Mouse (Mus musculus) adrenal gland, postnatal 10 days (tissue): ENCODE measurements around the gene Tcte3. TPM values are rescaled to one million over a fixed set of nuclear protein-coding genes. Genes with fewer than 3 reads are reported as not detected.
"Not testable (repeated sequence)": the region's sequence is repeated elsewhere in the genome, so short reads cannot be mapped to it uniquely, and the experiment has no call there.

Experiments used
- DNase-seq: peaks from one replicate; pipeline ENCODE4 v3.0.0; 2021; ENCODE audit warnings: mixed read lengths
- total RNA-seq, 2 experiments: library from RNA; stranded (reverse); gene quantifications; 2 replicates each; pipeline ENCODE4 v1.2.3; 2021

Tcte3 gene
- total RNA-seq, 2 experiments from 2014 or later, result 2.0 to 3.6 TPM

GRCm38 (mm10) chr17:15031414-15031813 is 9.9 kb downstream of the Tcte3 start:
- not testable (repeated sequence) for DNase-seq

- DNase-seq, result not testable (repeated sequence)
Observed at GRCm38 (mm10) chr17:15025513-15025912, 15.8 kb downstream of the Tcte3 start.

- DNase-seq, result not testable (repeated sequence)
Observed at GRCm38 (mm10) chr17:15024502-15025193, 16.6 kb downstream of the Tcte3 start.

- not testable (repeated sequence) for DNase-seq
Observed at GRCm38 (mm10) chr17:15023878-15024492, 17.3 kb downstream of the Tcte3 start.

- DNase-seq, result peak; percentile 13
Observed at GRCm38 (mm10) chr17:15021503-15022220, 19.6 kb downstream of the Tcte3 start.

- DNase-seq, result not testable (repeated sequence)
Observed at GRCm38 (mm10) chr17:15009706-15010413, 31.4 kb downstream of the Tcte3 start, which contains the start of gene Gm3435. TSS of gene Gm3435 (plus strand) at chr17:15010176.

- DNase-seq, result not testable (repeated sequence)
Observed at GRCm38 (mm10) chr17:15009088-15009487, 32.2 kb downstream of the Tcte3 start.

- DNase-seq, result not testable (repeated sequence)
Observed at GRCm38 (mm10) chr17:15000047-15000446, 41.2 kb downstream of the Tcte3 start.

- DNase-seq, result not testable (repeated sequence)
Observed at GRCm38 (mm10) chr17:14994140-14994539, 47.1 kb downstream of the Tcte3 start.

- DNase-seq, result not testable (repeated sequence)
Observed at GRCm38 (mm10) chr17:14993139-14993832, 48.0 kb downstream of the Tcte3 start.

GRCm38 (mm10) chr17:14992522-14993138 is 48.7 kb downstream of the Tcte3 start:
- not testable (repeated sequence) for DNase-seq

GRCm38 (mm10) chr17:14990116-14990702 is 51.1 kb downstream of the Tcte3 start:
- not testable (repeated sequence) for DNase-seq

- not testable (repeated sequence) for DNase-seq
Observed at GRCm38 (mm10) chr17:14978362-14979038, 62.8 kb downstream of the Tcte3 start, which contains the start of the genes 9030025P20Rik and Gm3417. TSS of gene 9030025P20Rik (plus strand) at chr17:14978468. TSS of gene Gm3417 (minus strand) at chr17:14978790.

- not testable (repeated sequence) for DNase-seq
Observed at GRCm38 (mm10) chr17:14977718-14978361, 63.4 kb downstream of the Tcte3 start.

Other genes with a start within 250 kb of the Tcte3 start
- 1 to 10 TPM; 5.8 to 6.1 TPM for gene Wdr27, start 98.3 kb downstream of the Tcte3 start, total RNA-seq
- 10 to 100 TPM; 28.2 to 30.7 TPM for gene 1600012H06Rik, start 98.3 kb downstream of the Tcte3 start, total RNA-seq
- gene Phf10, start 80.2 kb downstream of the Tcte3 start, total RNA-seq, result 10 to 100 TPM; 66.2 to 67.3 TPM
- 10 to 100 TPM in 1 of 2 experiments, 1 to 10 TPM in 1; 4.3 to 10.4 TPM for gene 9030025P20Rik, start 63.0 kb downstream of the Tcte3 start, total RNA-seq
- not detected for gene Gm3417, start 62.7 kb downstream of the Tcte3 start, total RNA-seq
- gene Gm3435, start 31.3 kb downstream of the Tcte3 start, total RNA-seq, result 1 to 10 TPM; 5.8 to 5.9 TPM
- gene Ermard, start 280 bp downstream of the Tcte3 start, total RNA-seq, result 10 to 100 TPM; 38.5 to 60.9 TPM
- 1 to 10 TPM; 3.7 to 7.0 TPM for gene Gm3448, start within 50 bp of the Tcte3 start, total RNA-seq